Mouse (Mus musculus) testis, postnatal 14 days (tissue): ENCODE results near the gene Uap1.
A peak's percentile ranks its signal among the peaks of the same experiment; 100 is the strongest.

Experiments
- DNase-seq: peaks from one replicate; pipeline ENCODE4 v3.0.0; 2021; ENCODE audit warnings: low spot score

Uap1 gene

DNA sequence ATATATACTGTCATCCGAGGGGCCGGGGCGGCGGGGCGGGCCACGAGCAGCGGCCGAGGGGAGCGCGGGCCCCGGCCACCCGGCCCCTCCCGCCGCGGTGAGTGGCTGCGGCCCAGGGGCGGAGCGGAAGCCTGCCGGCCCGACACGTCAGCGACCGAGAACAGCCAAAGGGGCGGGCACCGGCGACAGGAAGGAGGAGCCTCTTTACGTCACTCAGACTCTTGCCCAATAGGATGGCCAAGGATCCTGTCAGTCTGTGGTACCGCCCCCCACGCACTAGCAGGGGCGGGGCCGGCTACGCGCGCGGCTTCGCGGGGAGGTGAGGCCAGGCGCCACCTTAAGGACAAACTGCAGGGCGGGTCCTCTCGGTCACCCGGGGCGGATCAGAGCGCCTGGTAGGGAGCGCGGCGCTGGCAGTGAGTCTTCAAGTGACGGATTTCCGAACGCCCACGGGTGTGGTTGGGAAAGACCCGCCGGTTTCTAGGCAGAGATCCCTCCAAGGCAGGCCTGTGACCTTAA, at the start of gene Uap1:
Gene Uap1 (minus strand): TSS at position 144 of the 519 bp plus-strand sequence.
- DNase-seq = peak; percentile 97

DNA sequence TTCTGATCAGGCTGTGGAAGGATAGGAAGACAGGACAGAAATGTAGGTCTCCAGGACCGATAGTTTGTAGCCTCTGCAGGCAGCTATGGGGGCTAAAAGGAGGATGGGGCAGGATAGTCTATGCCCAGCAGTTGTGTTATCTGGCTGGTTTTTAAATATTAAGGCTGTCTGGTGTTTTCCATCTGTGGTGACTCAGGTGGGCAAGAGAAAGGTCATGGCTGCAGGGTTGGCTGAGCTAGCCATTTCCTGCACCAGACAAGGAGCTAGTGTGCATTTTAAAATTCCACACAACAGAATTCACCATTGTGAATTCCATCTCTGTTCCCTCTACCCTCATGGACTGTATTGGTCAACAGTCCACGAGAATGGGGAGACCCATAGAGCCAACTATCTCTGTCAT, 48.5 kb upstream of the Uap1 start:
- no peak for DNase-seq

DNA sequence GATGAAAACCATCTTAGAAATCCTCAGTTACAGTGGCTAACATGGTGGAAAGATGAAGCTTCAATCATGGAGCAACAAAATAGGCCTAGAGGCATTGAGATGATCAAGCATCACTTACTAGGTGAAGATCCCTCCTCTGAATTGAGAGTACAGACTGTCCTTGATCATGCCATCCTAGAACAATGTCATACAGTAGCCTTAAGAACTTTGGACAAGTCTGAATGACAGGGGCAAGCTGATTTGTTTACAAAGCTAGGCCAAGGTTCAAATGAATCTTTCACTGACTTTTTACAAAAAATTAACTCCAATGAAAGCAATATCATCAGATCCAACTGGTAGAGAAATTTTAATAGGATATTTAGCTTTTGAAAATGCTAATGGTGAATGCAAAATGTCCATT, 45.6 kb upstream of the Uap1 start:
- DNase-seq = no peak

DNA sequence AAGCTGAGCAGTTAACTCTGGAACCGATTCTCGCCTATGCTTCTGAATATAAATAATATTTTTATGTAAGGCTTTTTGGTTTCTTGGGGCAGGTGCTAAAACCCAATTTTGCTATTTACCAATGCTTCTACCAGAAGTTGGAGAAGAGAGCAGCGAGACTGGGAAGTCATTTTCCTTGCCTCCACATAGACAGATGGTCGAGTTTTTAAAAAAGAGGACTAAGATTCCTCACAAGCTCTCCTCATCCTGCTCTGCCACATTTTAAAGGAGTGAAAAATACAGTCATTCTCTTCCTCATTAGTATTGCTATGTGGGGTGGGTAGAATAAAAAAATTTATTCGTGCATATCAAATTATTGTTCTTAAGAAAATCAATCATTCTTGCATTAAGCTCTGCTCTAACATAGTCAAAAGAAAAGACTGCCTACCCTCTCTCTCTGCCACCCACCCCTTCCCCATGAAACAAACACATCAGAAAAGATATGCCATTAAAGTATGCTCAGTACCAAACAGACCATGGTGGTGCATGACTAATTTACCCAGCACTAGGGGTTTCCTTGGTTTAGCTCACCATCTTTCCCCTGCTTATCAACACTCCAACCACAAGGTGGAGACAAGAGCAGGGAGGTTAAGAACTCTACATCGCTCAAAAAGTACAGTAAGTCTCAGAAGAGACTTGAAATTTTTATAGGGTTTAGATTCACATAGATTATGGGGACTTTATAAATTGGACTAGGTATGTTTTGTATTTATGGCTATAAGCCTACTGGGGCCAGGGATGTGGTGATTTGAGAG, 43.5 kb upstream of the Uap1 start:
- DNase-seq = no peak

GRCm38 (mm10) chr1:170215590-170215989, 40.8 kb upstream of the Uap1 start:
- DNase-seq = no peak

DNA sequence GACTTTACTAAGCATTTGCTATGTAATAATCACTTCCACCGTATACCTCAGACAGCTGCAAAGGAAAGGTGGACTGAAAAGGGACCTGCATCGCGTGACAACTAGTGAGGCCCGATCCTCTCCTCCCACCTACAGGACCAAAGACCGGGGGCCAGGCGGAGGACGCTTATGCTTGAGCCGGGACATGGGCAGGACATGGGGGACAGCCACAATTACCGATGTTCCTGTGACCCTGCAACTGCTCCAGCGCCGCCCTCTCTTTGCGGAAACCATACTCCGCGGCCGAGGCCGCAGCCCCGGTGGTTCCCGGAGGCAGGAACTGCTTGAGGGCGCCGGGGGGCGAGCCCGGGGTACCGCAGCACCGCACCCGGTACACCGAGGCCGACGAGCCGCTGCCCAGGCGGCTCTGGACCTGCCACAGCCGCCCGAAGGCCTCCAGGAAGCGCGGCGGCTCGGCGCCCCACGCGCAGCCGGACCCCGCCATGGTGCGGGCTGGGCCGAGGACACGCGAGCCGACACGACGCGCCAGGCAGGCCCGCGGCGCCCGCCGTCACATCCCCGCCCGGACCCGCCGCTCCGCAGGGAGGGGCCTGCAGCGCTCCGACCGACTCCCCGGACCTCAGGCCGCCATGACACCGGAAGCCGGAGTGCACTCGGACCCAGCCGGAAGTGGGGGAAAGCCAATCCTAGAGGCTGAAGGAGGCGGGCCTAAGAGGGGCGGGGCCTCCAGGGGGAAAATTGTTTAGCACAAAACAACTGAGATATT, 40.2 kb upstream of the Uap1 start, which contains the start of gene Uhmk1:
Gene Uhmk1 (minus strand): TSS at position 641 of the 766 bp plus-strand sequence.
- peak; percentile 93 for DNase-seq

DNA sequence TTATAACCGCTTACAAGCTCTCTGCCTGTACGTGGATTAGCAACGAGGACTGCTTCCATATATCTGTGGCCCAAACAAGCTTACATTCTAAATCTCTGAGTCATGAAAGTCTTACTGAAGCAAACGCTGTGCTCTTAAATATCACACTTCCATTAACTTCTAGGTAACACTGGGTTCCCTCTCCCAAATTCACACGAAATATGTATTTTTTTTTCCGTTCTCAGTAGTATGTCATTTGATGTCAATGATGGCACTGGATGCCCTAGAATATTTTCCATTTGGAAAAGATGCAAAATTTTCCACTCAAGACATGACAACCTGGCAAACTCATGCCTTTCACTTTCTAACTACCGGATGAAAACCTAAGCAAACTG, 39.6 kb upstream of the Uap1 start:
- DNase-seq = no peak

GRCm38 (mm10) chr1:170213181-170213879, 38.6 kb upstream of the Uap1 start:
- DNase-seq = no peak

DNA sequence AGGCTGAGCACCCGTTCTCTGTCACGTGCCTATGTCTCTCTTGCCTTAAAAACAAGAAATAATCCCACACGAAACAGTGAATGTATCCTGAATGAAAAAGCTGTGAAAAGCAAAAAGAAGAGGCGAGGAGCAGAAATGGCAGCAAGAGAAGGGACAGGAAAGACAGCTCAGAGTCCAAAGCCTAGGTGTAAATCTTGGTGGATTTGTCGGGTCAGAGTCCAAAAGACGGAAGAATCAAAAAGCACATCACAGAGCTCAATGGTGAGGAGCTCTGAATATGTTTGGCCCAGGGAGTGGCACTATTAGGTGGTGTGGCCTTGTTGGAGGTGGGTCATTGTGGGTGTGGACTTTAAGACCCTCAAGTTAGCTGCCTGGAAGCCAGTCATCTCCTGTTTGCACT, 31.6 kb upstream of the Uap1 start:
- DNase-seq = no peak

- no peak for DNase-seq
Observed at GRCm38 (mm10) chr1:170200379-170200778, 25.6 kb upstream of the Uap1 start.

DNA sequence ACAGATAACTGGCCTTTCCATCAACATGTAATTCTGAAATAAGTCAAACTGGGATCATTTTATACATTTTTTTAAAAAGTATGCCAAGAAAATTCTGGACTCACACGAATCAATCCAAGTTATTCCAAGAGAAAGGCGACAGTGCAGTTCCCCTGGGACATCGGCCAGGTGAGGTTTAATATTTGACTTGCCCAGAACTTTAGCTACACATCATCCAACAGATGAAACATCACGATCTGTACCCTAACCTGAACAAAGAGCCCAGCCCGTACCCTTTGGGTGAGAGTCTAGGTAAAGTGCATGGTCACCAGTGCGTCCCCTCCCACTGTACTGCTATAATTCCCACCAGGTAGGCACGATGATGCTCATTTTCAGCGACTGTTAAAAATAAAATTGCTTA, 21.5 kb upstream of the Uap1 start:
- DNase-seq = no peak

- DNase-seq = no peak
Observed at GRCm38 (mm10) chr1:170191925-170192324, 17.2 kb upstream of the Uap1 start.

DNA sequence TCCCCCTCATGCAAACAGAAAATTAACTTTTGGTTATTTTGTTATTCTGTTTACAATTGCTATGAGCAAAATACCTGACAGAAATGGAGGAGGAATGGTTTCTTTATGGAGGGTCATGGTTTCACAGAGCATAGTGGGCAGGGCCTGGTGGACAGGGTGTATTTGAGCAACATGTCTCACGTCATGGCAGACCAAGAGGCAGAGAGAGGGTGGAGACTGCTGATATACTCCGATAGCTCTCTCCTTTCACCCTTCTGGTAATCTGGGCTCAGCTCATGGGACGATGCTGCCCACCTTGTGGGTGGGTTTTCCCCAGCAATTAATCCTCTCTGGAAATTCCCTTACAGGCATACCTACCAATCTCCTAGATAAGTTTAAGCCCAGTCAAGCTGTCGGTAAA, 15.5 kb upstream of the Uap1 start:
- no peak for DNase-seq

GRCm38 (mm10) chr1:170188601-170189000, 13.8 kb upstream of the Uap1 start:
- peak; percentile 20 for DNase-seq

DNA sequence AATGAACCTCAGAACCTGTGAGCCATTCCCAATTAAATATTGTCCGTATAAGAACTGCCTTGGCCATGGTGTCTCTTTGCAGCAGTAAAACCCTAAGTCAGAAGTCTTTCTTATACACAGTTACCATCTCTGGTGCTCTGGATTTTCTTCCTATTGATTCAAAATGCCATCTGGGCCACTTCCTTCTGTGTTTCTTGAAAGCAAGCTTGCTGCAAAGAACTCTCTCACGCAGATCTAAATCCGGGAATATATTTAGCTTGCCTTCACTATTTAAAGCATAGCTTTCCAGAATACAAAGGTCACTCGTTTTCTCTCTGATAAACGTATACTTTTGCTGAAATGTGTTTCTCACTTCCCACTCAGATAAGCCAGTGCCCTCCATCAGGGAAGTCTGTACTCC, 11.8 kb upstream of the Uap1 start:
- no peak for DNase-seq

- no peak for DNase-seq
Observed at GRCm38 (mm10) chr1:170185137-170185536, 10.4 kb upstream of the Uap1 start.

- DNase-seq = peak; percentile 36
Observed at GRCm38 (mm10) chr1:170182706-170183105, 7.9 kb upstream of the Uap1 start.

GRCm38 (mm10) chr1:170176661-170177239, 2.0 kb upstream of the Uap1 start:
- DNase-seq = no peak

GRCm38 (mm10) chr1:170175848-170176247, 1.1 kb upstream of the Uap1 start:
- no peak for DNase-seq

- no peak for DNase-seq
Observed at GRCm38 (mm10) chr1:170173991-170174813, 555 bp downstream of the Uap1 start.

DNA sequence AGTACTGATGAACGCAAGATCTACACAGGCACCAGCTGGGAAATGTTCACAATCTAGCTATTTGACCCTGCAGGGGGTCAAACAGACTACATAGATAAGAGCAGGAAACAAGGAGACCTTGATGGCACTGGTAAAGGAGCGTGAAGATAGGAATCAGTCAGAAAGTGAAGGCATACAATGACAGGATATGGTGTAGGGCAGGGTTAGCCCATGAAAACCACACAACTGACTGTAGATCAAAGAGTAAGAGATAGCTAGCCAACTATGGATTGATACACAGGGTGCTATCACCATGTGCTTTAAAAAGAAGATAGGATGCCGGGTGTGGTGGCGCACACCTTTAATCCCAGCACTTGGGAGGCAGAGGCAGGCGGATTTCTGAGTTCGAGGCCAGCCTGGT, 7.0 kb downstream of the Uap1 start:
- no peak for DNase-seq
